Mouse (Mus musculus) gastrocnemius, postnatal 25 days (tissue): ENCODE results near the gene Hey2. TPM values are rescaled to one million over a fixed set of nuclear protein-coding genes. Genes with fewer than 3 reads are reported as not detected.

Experiments used
- DNase-seq: peaks from one replicate; pipeline ENCODE4 v3.0.0; 2022
- long read RNA-seq, 2 experiments: library from polyadenylated mRNA; stranded (forward); transcript quantifications; one replicate each; pipeline ENCODE4 v2.0.0; 2021
- total RNA-seq, 2 experiments: library from RNA; stranded (reverse); gene quantifications; 1 replicate in 1 of 2; 2 replicates in 1 of 2; pipeline ENCODE4 v1.2.3; 2021

Hey2 gene
- total RNA-seq: 1 to 10 TPM in 1 of 2 experiments, under 1 TPM in 1; 0.59 to 1.0 TPM
- long read RNA-seq, experiment 1: 0 reads
- long read RNA-seq, experiment 2: 0 reads

GRCm38 (mm10) chr10:30842643-30843437 is at the start of gene Hey2:
Gene Hey2 (minus strand): TSS chr10:30842801.
- DNase-seq: peak; percentile 96

GRCm38 (mm10) chr10:30883085-30883760 is 40.6 kb upstream of the Hey2 start:
- no peak for DNase-seq

GRCm38 (mm10) chr10:30881109-30881508 is 38.5 kb upstream of the Hey2 start:
- DNase-seq: no peak

- no peak for DNase-seq
Observed at GRCm38 (mm10) chr10:30845101-30845825, 2.7 kb upstream of the Hey2 start.

GRCm38 (mm10) chr10:30844191-30845010 is 1.8 kb upstream of the Hey2 start:
- no peak for DNase-seq

GRCm38 (mm10) chr10:30843438-30844190 is 1.0 kb upstream of the Hey2 start:
- no peak for DNase-seq

- DNase-seq: no peak
Observed at GRCm38 (mm10) chr10:30842228-30842627, 373 bp downstream of the Hey2 start.

- DNase-seq: no peak
Observed at GRCm38 (mm10) chr10:30840824-30841223, 1.8 kb downstream of the Hey2 start.

- DNase-seq: no peak
Observed at GRCm38 (mm10) chr10:30838188-30838587, 4.4 kb downstream of the Hey2 start.

GRCm38 (mm10) chr10:30825049-30825448 is 17.6 kb downstream of the Hey2 start:
- DNase-seq: no peak

- peak; percentile 46 for DNase-seq
Observed at GRCm38 (mm10) chr10:30810967-30811293, 31.7 kb downstream of the Hey2 start.

GRCm38 (mm10) chr10:30810247-30810966 is 32.2 kb downstream of the Hey2 start:
- no peak for DNase-seq

- DNase-seq: no peak
Observed at GRCm38 (mm10) chr10:30803587-30804253, 38.9 kb downstream of the Hey2 start.

- DNase-seq: peak; percentile 77
Observed at GRCm38 (mm10) chr10:30802681-30803586, 39.7 kb downstream of the Hey2 start, which contains the start of gene Ncoa7. Gene Ncoa7 (minus strand): TSS chr10:30803326.

GRCm38 (mm10) chr10:30802033-30802432 is 40.6 kb downstream of the Hey2 start:
- no peak for DNase-seq

GRCm38 (mm10) chr10:30799713-30800450 is 42.7 kb downstream of the Hey2 start:
- no peak for DNase-seq

GRCm38 (mm10) chr10:30796469-30797261 is 45.9 kb downstream of the Hey2 start:
- DNase-seq: no peak
